Mouse (Mus musculus) T-helper 1 cell (primary cell): ENCODE data around the gene Gm3194.
"Not testable (repeated sequence)": the region's sequence is repeated elsewhere in the genome, so short reads cannot be mapped to it uniquely, and the experiment has no call there.

Experiments used
- in situ Hi-C: fragments of 300-600 bp; cut with MboI, MseI; formaldehyde crosslinking; loops from one replicate; pipeline ENCODE4 v1.15.1; 2025; ENCODE audit warnings: high pct_unique_total_duplicates

The Gm3194 gene

GRCm38 (mm10) chr14:5455367-5455766 lies at the start of gene Gm3194:
Gene Gm3194, minus strand, starts transcription at chr14:5455467.
- in situ Hi-C loops: not testable (repeated sequence)

- in situ Hi-C loops: not testable (repeated sequence)
Measured at GRCm38 (mm10) chr14:5501374-5501773, 46.1 kb upstream of the Gm3194 start, which contains the start of gene Gm3488. Gene Gm3488, plus strand, starts transcription at chr14:5501674.

GRCm38 (mm10) chr14:5483907-5484306 lies 28.6 kb upstream of the Gm3194 start, which contains the start of gene Gm3187:
Gene Gm3187, plus strand, starts transcription at chr14:5484207.
- in situ Hi-C loops: not testable (repeated sequence)

GRCm38 (mm10) chr14:5477730-5478129 lies 22.5 kb upstream of the Gm3194 start, which contains the start of gene Gm8246:
Gene Gm8246, minus strand, starts transcription at chr14:5477830.
- in situ Hi-C loops: not testable (repeated sequence)

- in situ Hi-C loops: not testable (repeated sequence)
Measured at GRCm38 (mm10) chr14:5460469-5460868, 5.2 kb upstream of the Gm3194 start.

GRCm38 (mm10) chr14:5388949-5389348 lies 66.3 kb downstream of the Gm3194 start, which contains the start of gene Gm3500:
Gene Gm3500, minus strand, starts transcription at chr14:5389049.
- in situ Hi-C loops: loop anchor here (25.0 kb wide), 1 partner anchor 348 kb away; the partner anchor contains the start of gene Gm3373
